Mouse (Mus musculus) embryonic stem cell, embryonic (primary cell): Measurements from ENCODE around the gene Tuba1c.

Source experiments
- CTCF ChIA-PET, 4 experiments: fragments of 300-600 bp in 2 of 4; fragments of 350-600 bp in 2 of 4; sonication (Branson Sonifier 250); formaldehyde crosslinking; loops; one replicate each; lab custom pipeline; 2022; ENCODE audit warnings: inconsistent platforms in 2 of 4; lab: Charles Lee
- POLR2A ChIA-PET, 4 experiments: fragments of 300-600 bp in 2 of 4; fragments of 350-600 bp in 2 of 4; sonication (Branson Sonifier 250); formaldehyde crosslinking; loops; one replicate each; lab custom pipeline; 2022; ENCODE audit warnings: antibody characterized with exemption in 4 of 4, inconsistent platforms in 1 of 4; lab: Charles Lee

Tuba1c gene

GRCm38 (mm10) chr15:99011946-99012345 is 17.7 kb upstream of the Tuba1c start:
- CTCF ChIA-PET, result interaction anchor here in 1 of 4 experiments (0.8 to 8.4 kb wide), 2 partner anchors 11 to 14 kb away, joined by 3 to 102 read pairs; no protein-coding TSS in a partner anchor

GRCm38 (mm10) chr15:99014496-99015030 is 15.1 kb upstream of the Tuba1c start:
- ChIA-PET POLR2A (interaction anchor here in 3 of 4 experiments (0.5 to 11.9 kb wide), 24 partner anchors 9 to 135 kb away, joined by 3 to 151 read pairs (median 5); partner anchors contain the start of genes Tuba1c (in 3 of the 3), Lmbr1l (in 1 of the 3), Prph (in 1 of the 3) and Tuba1b (in 1 of the 3)), CTCF (interaction anchor here (0.5 to 8.4 kb wide), 23 partner anchors 10 to 659 kb away, joined by 3 to 102 read pairs (median 4); partner anchors contain the start of genes Tuba1c (in 2 of the 4) and Troap (in 1 of the 4))

More at GRCm38 (mm10) chr15:99011946-99012345, 17.7 kb upstream of the Tuba1c start:
- POLR2A ChIA-PET, result interaction anchor here in 1 of 4 experiments (1.2 to 11.9 kb wide), 3 partner anchors 9 to 18 kb away, joined by 3 to 95 read pairs (median 4); partner anchors contain the start of gene Tuba1c

- ChIA-PET CTCF (interaction anchor here (0.5 to 8.4 kb wide), 30 partner anchors 8 to 400 kb away, joined by 3 to 102 read pairs (median 4); partner anchors contain the start of genes Gm49450 (in 1 of the 4) and Tuba1c (in 1 of the 4)), POLR2A (interaction anchor here in 3 of 4 experiments (0.6 to 11.9 kb wide), 46 partner anchors 9 to 386 kb away, joined by 3 to 151 read pairs (median 5); partner anchors contain the start of genes Tuba1c (in 3 of the 3), Gm49450 (in 2 of the 3), Troap (in 2 of the 3) and Dnajc22 (in 1 of the 3))
These were observed 12.3 kb upstream of the Tuba1c start for GRCm38 (mm10) chr15:99017355-99017761.

GRCm38 (mm10) chr15:99017986-99018385 is 11.7 kb upstream of the Tuba1c start:
- ChIA-PET CTCF (interaction anchor here (0.5 to 8.4 kb wide), 27 partner anchors 8 to 224 kb away, joined by 3 to 102 read pairs (median 4); partner anchors contain the start of genes Troap (in 1 of the 4) and Tuba1c (in 1 of the 4)), POLR2A (interaction anchor here (0.6 to 11.9 kb wide), 60 partner anchors 8 to 375 kb away, joined by 3 to 151 read pairs (median 4); partner anchors contain the start of genes Tuba1c (in 3 of the 4), Gm49450 (in 2 of the 4), Troap (in 2 of the 4) and Dnajc22 (in 1 of the 4))

GRCm38 (mm10) chr15:99018630-99019029 is 11.1 kb upstream of the Tuba1c start:
- POLR2A ChIA-PET, result interaction anchor here in 3 of 4 experiments (0.5 to 11.9 kb wide), 37 partner anchors 8 to 375 kb away, joined by 3 to 151 read pairs (median 6); partner anchors contain the start of genes Tuba1c (in 3 of the 3), Gm49450 (in 1 of the 3), Tuba1a (in 1 of the 3) and Tuba1b (in 1 of the 3)
- CTCF ChIA-PET, result interaction anchor here in 3 of 4 experiments (0.5 to 8.4 kb wide), 11 partner anchors 7 to 80 kb away, joined by 3 to 102 read pairs (median 9); partner anchors contain the start of genes Troap (in 1 of the 3) and Tuba1c (in 1 of the 3)

GRCm38 (mm10) chr15:99019436-99019835 is 10.3 kb upstream of the Tuba1c start:
- ChIA-PET CTCF (interaction anchor here in 2 of 4 experiments (0.5 to 3.1 kb wide), 15 partner anchors 10 to 373 kb away, joined by 3 to 12 read pairs (median 3); partner anchors contain the start of genes Tuba1c (in 2 of the 2), C1ql4 (in 1 of the 2) and Tmbim6 (in 1 of the 2)), POLR2A (interaction anchor here (0.6 to 11.9 kb wide), 32 partner anchors 10 to 363 kb away, joined by 3 to 151 read pairs (median 5); partner anchors contain the start of genes Tuba1c (in 4 of the 4), Prph (in 1 of the 4) and Tuba1b (in 1 of the 4))

GRCm38 (mm10) chr15:99020171-99020570 is 9.5 kb upstream of the Tuba1c start:
- CTCF ChIA-PET, result interaction anchor here (0.6 to 3.1 kb wide), 15 partner anchors 10 to 388 kb away, joined by 3 to 12 read pairs (median 4); partner anchors contain the start of genes Tuba1c (in 2 of the 4), C1ql4 (in 1 of the 4) and Tmbim6 (in 1 of the 4)
- POLR2A ChIA-PET, result interaction anchor here (0.6 to 11.9 kb wide), 25 partner anchors 9 to 847 kb away, joined by 3 to 151 read pairs (median 4); partner anchors contain the start of genes Tuba1c (in 3 of the 4), Lmbr1l (in 1 of the 4) and Tuba1b (in 1 of the 4)

- ChIA-PET CTCF (interaction anchor here in 2 of 4 experiments (1.5 to 3.1 kb wide), 3 partner anchors 17 to 372 kb away, joined by 3 to 12 read pairs (median 6); partner anchors contain the start of gene Tmbim6 (in 1 of the 2)), POLR2A (interaction anchor here in 2 of 4 experiments (0.6 to 11.9 kb wide), 9 partner anchors 9 to 202 kb away, joined by 3 to 151 read pairs (median 3); partner anchors contain the start of genes Tuba1c (in 2 of the 2), Dnajc22 (in 1 of the 2) and Tuba1b (in 1 of the 2))
These were observed 8.4 kb upstream of the Tuba1c start for GRCm38 (mm10) chr15:99021255-99021654.

GRCm38 (mm10) chr15:99024668-99025314 is 4.9 kb upstream of the Tuba1c start:
- ChIA-PET CTCF (interaction anchor here (0.5 to 5.5 kb wide), 110 partner anchors 8 to 645 kb away, joined by 3 to 102 read pairs (median 5); partner anchors contain the start of genes C1ql4 (in 2 of the 4), Prph (in 2 of the 4), Asic1 (in 1 of the 4) and Dhh (in 1 of the 4)), POLR2A (interaction anchor here (0.5 to 14.9 kb wide), 51 partner anchors 8 to 705 kb away, joined by 3 to 270 read pairs (median 5); partner anchors contain the start of genes Gm49450 (in 2 of the 4), Prph (in 2 of the 4), Tuba1a (in 2 of the 4) and C1ql4 (in 1 of the 4))

GRCm38 (mm10) chr15:99025414-99025813 is 4.3 kb upstream of the Tuba1c start:
- CTCF ChIA-PET, result interaction anchor here (0.7 to 5.5 kb wide), 53 partner anchors 10 to 446 kb away, joined by 3 to 102 read pairs (median 9); partner anchors contain the start of genes C1ql4 (in 2 of the 4), Dnajc22 (in 2 of the 4), Prph (in 2 of the 4) and Gm49450 (in 1 of the 4)
- POLR2A ChIA-PET, result interaction anchor here in 2 of 4 experiments (1.1 to 14.9 kb wide), 25 partner anchors 8 to 368 kb away, joined by 3 to 270 read pairs (median 7); partner anchors contain the start of genes Prph (in 2 of the 2), Gm49450 (in 1 of the 2), Tmbim6 (in 1 of the 2) and Tuba1a (in 1 of the 2)

- ChIA-PET POLR2A (interaction anchor here (0.6 to 14.9 kb wide), 48 partner anchors 8 to 652 kb away, joined by 3 to 270 read pairs (median 5); partner anchors contain the start of genes Gm49450 (in 2 of the 4), Tuba1a (in 2 of the 4), C1ql4 (in 1 of the 4) and Dnajc22 (in 1 of the 4)), CTCF (interaction anchor here (0.5 to 5.5 kb wide), 131 partner anchors 8 to 1449 kb away, joined by 3 to 102 read pairs (median 4); partner anchors contain the start of genes Prph (in 4 of the 4), C1ql4 (in 3 of the 4), Dnajc22 (in 3 of the 4) and Arf3 (in 1 of the 4))
These were observed 3.4 kb upstream of the Tuba1c start for GRCm38 (mm10) chr15:99026259-99026658.

- CTCF ChIA-PET, result interaction anchor here (0.6 to 5.5 kb wide), 86 partner anchors 7 to 661 kb away, joined by 3 to 102 read pairs (median 6); partner anchors contain the start of genes Prph (in 3 of the 4), C1ql4 (in 2 of the 4), Dnajc22 (in 2 of the 4) and Arf3 (in 1 of the 4)
- POLR2A ChIA-PET, result interaction anchor here in 3 of 4 experiments (0.5 to 14.9 kb wide), 31 partner anchors 9 to 651 kb away, joined by 3 to 270 read pairs (median 5); partner anchors contain the start of genes C1ql4 (in 1 of the 3), Gm49450 (in 1 of the 3), Troap (in 1 of the 3) and Tuba1a (in 1 of the 3)
These were observed 2.6 kb upstream of the Tuba1c start for GRCm38 (mm10) chr15:99027116-99027515.

GRCm38 (mm10) chr15:99028874-99029458 is 725 bp upstream of the Tuba1c start:
- POLR2A ChIA-PET, result interaction anchor here (0.6 to 14.9 kb wide), 87 partner anchors 7 to 964 kb away, joined by 3 to 270 read pairs (median 8); partner anchors contain the start of genes C1ql4 (in 3 of the 4), Prph (in 2 of the 4), Tuba1b (in 2 of the 4) and Ddn (in 1 of the 4)
- CTCF ChIA-PET, result interaction anchor here (0.6 to 4.4 kb wide), 43 partner anchors 9 to 1681 kb away, joined by 3 to 41 read pairs (median 5); partner anchors contain the start of genes Dnajc22 (in 1 of the 4) and Nckap5l (in 1 of the 4)

GRCm38 (mm10) chr15:99030585-99031387 is 1.1 kb downstream of the Tuba1c start:
- POLR2A ChIA-PET, result interaction anchor here (0.6 to 14.9 kb wide), 142 partner anchors 7 to 809 kb away, joined by 3 to 270 read pairs (median 7); partner anchors contain the start of genes C1ql4 (in 3 of the 4), Prph (in 3 of the 4), Troap (in 3 of the 4) and Tuba1b (in 3 of the 4)
- CTCF ChIA-PET, result interaction anchor here (0.5 to 4.4 kb wide), 32 partner anchors 9 to 430 kb away, joined by 3 to 41 read pairs (median 5); partner anchors contain the start of gene Dnajc22 (in 1 of the 4)
